Mouse (Mus musculus) erythroblast, embryonic 14.5 days (primary cell): Measurements from ENCODE around the gene Grhl1.

ENCODE experiments used
- GATA1 ChIP-seq: IDR thresholded peaks from 2 replicates; pipeline ENCODE4 v1.6.1; 2012; ENCODE audit warnings: low read length, inconsistent platforms, mixed read lengths
- TAL1 ChIP-seq: IDR thresholded peaks from 3 replicates; pipeline ENCODE4 v1.6.1; 2012; ENCODE audit warnings: low read length, inconsistent platforms, mixed read lengths

- TF ChIP-seq TAL1 (no peak), GATA1 (no peak)
These were observed 34.1 kb downstream of the Grhl1 start for GRCm38 (mm10) chr12:24606166-24606565.
